Mouse (Mus musculus): ENCODE results near the gene Vamp4.
"Not testable (repeated sequence)": the region's sequence is repeated elsewhere in the genome, so short reads cannot be mapped to it uniquely, and the experiment has no call there.

The Vamp4 gene

GRCm38 (mm10) chr1:162590415-162590997 is 20.2 kb downstream of the Vamp4 start:
- DNase-seq, result no peak

GRCm38 (mm10) chr1:162597379-162598102 is 27.2 kb downstream of the Vamp4 start:
- DNase-seq, result no peak

GRCm38 (mm10) chr1:162599617-162600016 is 29.3 kb downstream of the Vamp4 start:
- no peak for DNase-seq

- peak; percentile 11 to 30 for DNase-seq
Measured at GRCm38 (mm10) chr1:162601288-162601687, 31.0 kb downstream of the Vamp4 start.

- DNase-seq, result no peak
Measured at GRCm38 (mm10) chr1:162608127-162608526, 37.8 kb downstream of the Vamp4 start.

- DNase-seq, result no peak
Measured at GRCm38 (mm10) chr1:162609633-162610250, 39.4 kb downstream of the Vamp4 start.

GRCm38 (mm10) chr1:162611191-162611590 is 40.9 kb downstream of the Vamp4 start:
- DNase-seq, result no peak

- DNase-seq, result peak; percentile 29 to 30
Measured at GRCm38 (mm10) chr1:162615511-162615910, 45.2 kb downstream of the Vamp4 start.

- no peak for DNase-seq
Measured at GRCm38 (mm10) chr1:162620487-162620886, 50.2 kb downstream of the Vamp4 start.

- no peak for DNase-seq
Measured at GRCm38 (mm10) chr1:162623895-162624294, 53.6 kb downstream of the Vamp4 start.

GRCm38 (mm10) chr1:162625229-162625628 is 54.9 kb downstream of the Vamp4 start:
- DNase-seq, result no peak

- not testable (repeated sequence) for DNase-seq
Measured at GRCm38 (mm10) chr1:162627821-162628220, 57.5 kb downstream of the Vamp4 start.

GRCm38 (mm10) chr1:162628326-162628725 is 58.0 kb downstream of the Vamp4 start:
- DNase-seq, result not testable (repeated sequence)

GRCm38 (mm10) chr1:162635291-162635931 is 65.1 kb downstream of the Vamp4 start:
- DNase-seq, result peak in 1 of 2 experiments; percentile 58

- no peak for DNase-seq
Measured at GRCm38 (mm10) chr1:162636516-162636915, 66.2 kb downstream of the Vamp4 start.

GRCm38 (mm10) chr1:162638535-162638934 is 68.2 kb downstream of the Vamp4 start:
- DNase-seq, result no peak

GRCm38 (mm10) chr1:162639051-162639750 is 68.9 kb downstream of the Vamp4 start, which contains the start of gene Myoc:
Gene Myoc, plus strand, starts transcription at chr1:162639155.
- peak in 1 of 2 experiments; percentile 25 for DNase-seq

GRCm38 (mm10) chr1:162639861-162640260 is 69.5 kb downstream of the Vamp4 start:
- DNase-seq, result peak; percentile 53 to 55

GRCm38 (mm10) chr1:162642591-162642990 is 72.3 kb downstream of the Vamp4 start:
- peak; percentile 54 to 66 for DNase-seq

GRCm38 (mm10) chr1:162643752-162644151 is 73.4 kb downstream of the Vamp4 start:
- peak; percentile 88 to 92 for DNase-seq

GRCm38 (mm10) chr1:162646083-162646686 is 75.9 kb downstream of the Vamp4 start:
- peak; percentile 50 to 53 for DNase-seq

GRCm38 (mm10) chr1:162648416-162648815 is 78.1 kb downstream of the Vamp4 start:
- no peak for DNase-seq

Data from cerebellum, postnatal 14 days (tissue).